Mouse (Mus musculus): ENCODE data around the gene Angptl7.

Gene Angptl7

DNA sequence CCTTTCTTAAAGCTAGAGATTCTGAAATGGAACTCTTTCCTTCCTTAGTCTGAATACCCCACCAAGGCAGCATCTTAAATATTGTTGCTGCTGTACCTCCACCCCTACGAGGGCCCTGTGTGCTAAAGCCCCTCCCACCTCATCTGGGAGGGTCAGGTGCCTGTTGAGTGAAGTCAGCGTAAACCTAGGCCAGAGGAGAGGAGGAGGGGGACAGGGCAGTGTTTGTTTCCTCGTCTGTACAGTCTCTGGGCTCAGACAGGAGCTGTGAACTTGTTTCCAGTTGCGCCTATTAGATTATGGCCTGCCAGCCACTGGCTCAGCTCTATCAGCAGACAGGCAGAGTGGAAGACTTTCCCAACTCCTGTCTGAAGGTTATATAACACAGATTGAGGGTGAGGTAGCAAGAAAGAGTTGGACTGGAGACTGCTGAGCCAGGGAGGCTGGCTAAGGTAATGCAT is at the start of gene Angptl7:
Angptl7 (minus strand) TSS at position 51 of the 458 bp plus-strand sequence.
- DNase-seq (ENCODE audit: low read depth, low spot score): no peak

DNA sequence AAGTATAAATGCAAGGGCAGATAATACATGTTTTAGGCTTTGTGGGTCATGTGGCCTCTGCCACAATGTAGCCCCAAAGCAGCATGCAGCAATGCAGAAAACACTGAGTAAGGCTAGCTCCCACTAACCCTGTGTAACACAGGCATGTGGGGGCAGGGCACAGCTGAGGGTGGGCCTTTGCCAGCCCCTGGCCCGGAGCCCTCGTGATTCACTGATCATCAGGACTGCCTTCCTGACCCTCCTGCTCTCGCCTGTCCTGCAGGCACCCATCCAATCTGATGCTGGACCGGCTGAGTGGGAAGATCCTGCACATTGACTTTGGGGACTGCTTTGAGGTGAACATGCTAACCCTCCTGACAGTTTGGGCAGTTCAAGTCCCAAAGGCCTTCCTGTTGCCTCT is 48.8 kb upstream of the Angptl7 start:
- DNase-seq (ENCODE audit: low read depth, low spot score): no peak

DNA sequence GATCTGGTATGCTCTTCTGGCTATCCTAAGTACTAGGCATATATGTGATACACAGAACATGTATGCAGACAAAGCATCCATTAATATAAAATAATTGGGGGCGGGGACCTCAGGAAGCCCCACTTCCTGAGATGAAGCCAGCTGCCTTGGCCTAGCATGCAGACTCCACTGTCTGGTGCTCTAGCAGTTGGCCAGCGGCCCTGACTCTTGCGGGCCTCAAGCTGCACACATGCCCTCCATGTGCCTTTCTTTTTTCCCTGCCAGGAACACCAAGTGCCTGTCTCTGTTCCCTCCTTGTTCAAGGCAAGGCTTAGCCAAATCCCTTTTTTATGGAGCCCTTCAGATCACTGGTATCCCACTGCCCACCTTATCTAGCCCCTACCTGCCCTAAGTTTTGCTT is 35.6 kb upstream of the Angptl7 start:
- no peak for DNase-seq (ENCODE audit: low read depth, low spot score)

DNA sequence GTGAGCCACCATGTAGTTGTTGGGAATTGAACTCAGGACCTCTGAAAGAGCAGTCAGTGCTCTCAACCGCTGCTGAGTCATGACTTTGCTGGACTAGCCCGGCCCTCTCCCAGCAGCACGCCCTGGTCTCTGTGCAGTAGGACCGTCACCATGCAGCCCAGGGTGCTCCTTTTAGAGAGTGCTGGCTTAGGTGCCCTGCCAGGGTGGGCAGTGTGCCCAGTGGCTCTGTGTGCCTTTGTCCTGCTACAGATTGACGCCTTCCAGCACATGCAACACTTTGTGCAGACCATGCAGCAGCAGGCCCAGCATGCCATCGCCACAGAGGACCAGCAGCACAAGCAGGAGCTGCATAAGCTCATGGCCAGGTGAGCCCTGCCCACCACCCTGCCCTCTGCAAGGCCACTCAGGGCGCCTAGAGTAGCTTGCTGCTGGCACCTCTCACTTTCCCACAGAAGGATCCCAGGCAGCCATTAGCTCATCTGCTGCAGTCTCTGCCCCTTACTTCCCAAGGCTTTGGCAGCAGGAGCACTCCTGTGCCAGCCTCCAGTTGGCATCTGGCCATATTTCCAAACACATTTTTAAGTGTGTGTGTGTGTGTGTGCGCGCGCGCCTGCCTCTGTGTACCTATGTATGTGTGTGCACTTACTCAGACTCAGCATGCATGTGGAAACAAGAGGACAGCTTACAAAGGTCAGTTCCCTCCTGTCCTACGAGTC is 33.5 kb upstream of the Angptl7 start:
- DNase-seq (ENCODE audit: low read depth, low spot score): no peak

DNA sequence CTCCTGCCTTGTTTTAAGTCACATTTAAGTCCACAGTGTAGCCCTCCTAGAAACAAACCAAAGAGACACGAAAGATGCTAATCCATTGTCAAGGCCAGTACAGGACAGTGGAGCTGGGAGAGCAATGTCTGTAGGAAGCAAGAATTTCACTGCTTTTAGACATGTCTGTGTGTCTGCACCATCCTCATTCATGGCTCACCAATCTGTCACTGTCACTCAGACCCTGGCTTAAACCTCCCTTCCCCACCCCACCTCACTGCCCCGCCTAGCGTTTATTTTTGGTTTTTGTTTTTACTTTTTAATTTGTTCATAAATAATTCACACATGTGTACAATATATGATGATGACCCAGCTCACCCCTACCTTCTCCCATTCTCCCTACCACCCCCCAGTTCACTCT is 32.3 kb upstream of the Angptl7 start:
- no peak for DNase-seq (ENCODE audit: low read depth, low spot score)

DNA sequence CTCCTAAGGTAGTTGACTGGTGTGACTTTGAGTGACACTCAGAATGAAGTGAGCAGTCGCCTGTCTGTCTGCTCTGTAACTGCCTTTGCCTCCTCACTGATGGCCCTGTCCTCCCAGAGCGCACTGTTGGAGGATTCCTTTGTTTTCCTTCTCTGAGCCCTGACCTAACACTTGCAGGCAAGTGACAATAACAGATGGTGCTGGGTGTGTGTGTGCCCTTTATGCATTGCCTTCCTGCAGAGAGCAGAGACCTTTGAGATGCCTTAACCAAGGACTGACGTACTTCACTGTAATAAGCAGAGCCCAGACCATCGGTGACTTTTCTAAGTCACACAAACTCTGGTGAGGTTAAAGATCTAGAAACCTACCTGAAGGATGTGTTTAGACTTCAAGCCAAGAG is 31.1 kb upstream of the Angptl7 start:
- no peak for DNase-seq (ENCODE audit: low read depth, low spot score)

DNA sequence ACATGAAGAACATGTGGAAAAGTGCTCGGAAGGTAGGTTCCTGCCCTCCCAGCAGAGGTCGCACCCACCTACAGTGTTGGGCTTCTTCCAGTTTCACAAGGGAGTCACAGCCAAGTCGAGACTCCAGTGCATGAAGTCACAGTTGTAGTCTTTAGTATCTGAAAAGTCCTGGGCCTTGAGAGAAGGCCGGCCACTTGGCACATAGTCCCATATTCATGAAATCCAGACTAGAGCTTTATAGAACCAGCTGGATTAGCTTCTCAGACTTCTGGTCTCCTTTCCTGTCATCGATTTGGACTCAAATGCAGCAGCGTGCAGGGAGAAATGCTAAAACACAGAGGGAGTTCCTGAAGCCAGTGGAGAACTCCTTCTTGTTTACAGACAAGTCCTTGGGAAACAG is 30.5 kb upstream of the Angptl7 start:
- DNase-seq (ENCODE audit: low read depth, low spot score): no peak

DNA sequence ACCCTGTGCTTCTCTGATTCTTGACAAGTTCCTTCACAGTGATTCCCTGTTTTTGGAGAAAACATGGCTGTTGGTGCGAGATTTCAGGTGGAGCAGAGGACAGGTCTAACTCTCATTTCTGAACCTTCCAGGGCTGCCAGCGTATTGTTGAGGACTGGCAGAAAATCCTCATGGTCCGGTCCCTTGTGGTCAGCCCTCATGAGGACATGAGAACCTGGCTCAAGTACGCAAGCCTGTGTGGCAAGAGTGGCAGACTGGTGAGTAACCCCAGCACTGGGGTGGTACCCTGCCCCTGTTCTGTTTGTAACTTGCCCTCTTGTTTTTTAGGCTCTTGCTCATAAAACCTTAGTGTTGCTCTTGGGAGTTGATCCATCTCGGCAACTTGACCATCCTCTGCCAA is 30.1 kb upstream of the Angptl7 start:
- DNase-seq (ENCODE audit: low read depth, low spot score): no peak

DNA sequence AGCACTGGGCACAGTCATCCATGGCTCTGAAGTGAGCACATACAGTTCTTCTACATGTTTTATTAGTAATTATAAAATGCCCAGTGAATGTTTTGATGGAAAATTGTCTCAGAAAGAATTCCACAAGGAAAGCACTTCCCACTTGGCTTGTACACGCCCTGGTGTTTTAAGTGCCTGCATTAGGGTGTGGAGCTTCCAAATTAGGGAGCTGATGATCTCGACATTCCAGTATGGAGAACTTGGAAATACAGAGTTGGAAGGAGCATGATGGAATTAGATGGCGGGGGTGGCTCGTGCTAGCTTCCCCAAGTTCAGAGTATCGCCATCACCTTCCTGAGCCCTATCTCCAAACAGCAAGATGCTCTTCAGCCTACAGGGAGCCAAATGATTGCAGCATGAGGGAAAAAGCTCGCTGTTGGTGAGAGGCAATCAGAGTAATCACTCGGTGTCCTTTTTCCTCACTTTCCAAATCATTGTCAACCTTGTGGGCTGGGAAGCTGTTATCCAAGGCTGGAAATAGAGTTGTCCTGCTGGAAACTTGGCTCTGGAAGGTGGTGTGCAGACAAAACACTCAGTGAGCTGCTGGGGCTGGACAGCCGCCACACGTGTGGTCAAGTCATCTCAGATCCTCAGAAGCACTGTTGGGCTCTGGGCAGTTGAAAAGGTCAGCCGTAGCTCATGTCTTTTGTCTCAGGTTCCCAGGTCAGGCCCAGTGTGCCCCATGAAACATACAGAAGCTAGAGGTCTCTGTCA is 27.1 kb upstream of the Angptl7 start:
- peak; percentile 74 for DNase-seq (ENCODE audit: low read depth, low spot score)

DNA sequence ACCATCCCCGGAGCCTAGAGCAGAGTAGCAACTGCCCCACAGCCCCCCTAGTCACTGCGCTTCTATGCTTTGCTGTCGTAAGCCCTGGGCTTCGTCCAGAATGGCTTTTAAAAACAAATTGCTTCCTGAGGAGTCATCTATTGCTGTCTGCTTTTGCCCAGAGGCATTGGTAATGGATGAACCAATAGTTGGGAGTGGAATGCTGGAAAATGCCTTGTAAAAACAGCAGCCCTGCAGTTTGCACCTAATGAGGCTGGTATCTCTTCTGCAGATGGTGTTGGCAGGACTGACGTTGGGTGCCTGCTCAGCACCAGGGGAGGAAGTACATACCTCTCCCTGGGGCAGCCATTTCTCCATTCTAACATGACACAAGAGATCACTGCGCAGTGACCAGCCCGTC is 23.3 kb upstream of the Angptl7 start:
- DNase-seq (ENCODE audit: low read depth, low spot score): peak; percentile 97

DNA sequence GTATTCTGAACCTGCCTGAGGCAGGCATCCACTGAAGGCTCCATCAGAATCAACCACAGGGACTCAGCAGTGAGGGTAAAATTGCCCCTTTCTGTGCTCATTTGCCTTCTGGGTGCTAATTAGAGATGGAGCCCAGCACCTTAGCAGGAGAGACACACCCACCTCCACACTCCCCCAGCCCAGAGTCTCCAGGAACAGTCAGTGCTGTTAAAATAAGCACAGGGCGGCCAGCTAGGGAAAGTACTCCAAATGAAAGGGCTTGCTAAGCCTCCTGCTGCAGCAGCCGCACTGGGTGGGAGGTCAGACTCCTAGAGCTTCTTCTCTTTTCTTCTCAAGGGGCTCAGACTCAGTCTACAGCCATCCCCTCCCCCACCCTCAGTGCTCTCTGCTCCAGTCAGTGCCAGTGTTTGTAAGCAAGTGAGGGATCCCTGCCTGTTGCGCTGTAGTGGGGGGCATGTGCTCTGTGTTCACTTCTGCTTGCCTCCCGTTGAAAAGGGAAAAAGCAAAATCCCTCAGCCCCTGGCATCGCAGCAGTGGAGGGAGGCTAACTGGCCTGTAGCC is 18.1 kb upstream of the Angptl7 start:
- DNase-seq (ENCODE audit: low read depth, low spot score): no peak

DNA sequence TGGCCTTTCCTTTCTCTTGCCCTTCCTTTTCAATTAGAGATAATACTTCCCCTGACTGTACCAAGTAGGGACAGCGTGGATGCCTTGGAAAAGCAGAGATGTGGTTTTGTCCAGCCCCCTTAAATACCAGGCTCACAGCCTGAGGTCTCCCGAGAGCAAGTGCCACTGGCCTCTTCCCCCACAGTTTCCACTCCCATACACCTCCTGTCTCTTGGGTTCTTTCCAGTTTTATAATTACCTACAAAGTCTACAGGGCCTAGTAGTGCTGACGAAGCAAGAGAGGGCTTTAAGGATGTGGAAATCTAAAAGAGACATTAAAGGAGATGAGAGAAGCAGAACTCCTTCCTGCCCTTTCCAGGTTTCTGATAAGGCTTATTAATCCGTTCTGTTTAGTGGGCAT is 17.5 kb upstream of the Angptl7 start:
- no peak for DNase-seq (ENCODE audit: low read depth, low spot score)

DNA sequence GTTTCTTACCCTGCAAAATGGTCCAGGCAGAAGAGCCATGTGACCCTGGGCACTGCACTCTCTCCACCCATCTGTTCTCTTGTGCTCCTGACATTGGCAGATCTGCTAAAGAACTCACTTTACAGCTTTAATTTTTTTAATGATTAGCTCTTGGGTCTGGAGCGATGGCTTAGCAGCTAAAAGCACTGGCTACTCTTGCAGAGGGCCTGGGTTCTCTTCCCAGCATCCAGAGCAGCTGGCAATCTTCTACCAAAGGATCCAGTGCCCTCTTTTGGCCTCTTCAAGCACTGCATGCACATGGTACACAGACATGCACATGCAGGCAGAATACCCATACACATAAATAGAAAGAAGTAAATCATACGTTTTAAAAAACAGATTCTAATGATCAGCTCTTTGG is 15.1 kb upstream of the Angptl7 start:
- peak; percentile 29 for DNase-seq (ENCODE audit: low read depth, low spot score)

DNA sequence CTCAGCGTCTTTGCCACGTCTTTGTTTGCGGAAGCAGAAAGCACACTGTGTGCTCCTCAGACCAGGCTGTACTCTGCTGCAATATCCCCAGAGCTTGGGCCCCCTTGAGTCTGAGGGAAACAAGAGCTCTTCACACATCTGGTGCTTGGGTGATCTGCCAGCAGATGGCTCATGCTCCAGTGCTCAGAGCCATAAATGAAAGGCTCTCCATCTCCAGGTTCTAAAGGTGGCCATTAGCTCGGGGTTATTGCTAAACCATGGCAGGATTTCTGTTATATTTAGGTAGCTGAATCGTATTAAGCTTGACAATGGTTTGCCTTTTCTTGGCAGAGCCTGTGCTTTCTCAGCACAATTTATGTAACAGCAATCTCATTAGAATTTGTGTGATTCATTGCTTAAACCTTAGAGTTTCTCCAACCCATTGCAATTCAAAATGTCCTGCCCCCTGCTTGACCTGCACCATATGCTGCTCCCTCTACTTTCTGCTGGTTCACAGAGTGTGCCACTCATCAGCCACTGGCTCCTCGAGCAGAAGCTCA is 12.8 kb upstream of the Angptl7 start:
- peak; percentile 88 for DNase-seq (ENCODE audit: low read depth, low spot score)

DNA sequence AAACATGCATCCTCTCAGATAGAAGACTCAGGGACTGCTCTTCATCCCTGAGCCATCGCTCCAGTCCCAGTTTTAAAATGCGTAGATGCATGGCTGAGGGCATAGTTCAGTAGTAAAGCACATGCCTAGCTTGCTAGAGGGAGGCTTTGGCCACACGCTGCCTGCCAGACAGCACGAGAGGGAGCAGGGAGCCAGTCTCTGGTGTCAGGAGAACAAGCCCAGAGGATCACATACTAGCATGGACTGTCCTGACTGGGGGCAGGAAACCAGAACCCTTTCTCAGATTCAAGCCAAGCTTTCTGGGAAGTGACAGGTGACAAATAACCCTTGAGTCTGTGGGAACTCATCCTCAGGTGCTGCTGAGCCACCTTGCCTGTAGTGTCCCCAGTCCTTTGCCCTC is 11.1 kb upstream of the Angptl7 start:
- no peak for DNase-seq (ENCODE audit: low read depth, low spot score)

DNA sequence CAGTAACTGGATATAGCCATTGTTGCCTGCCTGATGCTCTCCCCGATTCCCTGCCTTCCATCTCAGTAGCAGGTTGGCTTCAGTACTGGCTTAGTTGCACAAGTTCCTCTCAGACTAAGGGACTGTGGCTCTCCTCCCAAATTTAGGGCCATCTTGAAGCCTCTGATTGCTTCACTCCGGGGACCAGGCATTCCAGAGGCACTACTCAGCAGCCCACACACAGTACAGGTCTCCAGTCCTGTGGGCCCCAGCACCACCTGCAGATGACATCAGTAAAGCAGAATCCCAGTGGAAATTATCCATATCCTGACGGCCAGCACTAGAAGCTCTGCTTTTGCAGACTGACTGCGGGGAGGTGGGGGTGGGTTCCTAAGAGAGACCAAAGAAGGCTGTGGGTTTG is 10.4 kb upstream of the Angptl7 start:
- peak; percentile 61 for DNase-seq (ENCODE audit: low read depth, low spot score)

DNA sequence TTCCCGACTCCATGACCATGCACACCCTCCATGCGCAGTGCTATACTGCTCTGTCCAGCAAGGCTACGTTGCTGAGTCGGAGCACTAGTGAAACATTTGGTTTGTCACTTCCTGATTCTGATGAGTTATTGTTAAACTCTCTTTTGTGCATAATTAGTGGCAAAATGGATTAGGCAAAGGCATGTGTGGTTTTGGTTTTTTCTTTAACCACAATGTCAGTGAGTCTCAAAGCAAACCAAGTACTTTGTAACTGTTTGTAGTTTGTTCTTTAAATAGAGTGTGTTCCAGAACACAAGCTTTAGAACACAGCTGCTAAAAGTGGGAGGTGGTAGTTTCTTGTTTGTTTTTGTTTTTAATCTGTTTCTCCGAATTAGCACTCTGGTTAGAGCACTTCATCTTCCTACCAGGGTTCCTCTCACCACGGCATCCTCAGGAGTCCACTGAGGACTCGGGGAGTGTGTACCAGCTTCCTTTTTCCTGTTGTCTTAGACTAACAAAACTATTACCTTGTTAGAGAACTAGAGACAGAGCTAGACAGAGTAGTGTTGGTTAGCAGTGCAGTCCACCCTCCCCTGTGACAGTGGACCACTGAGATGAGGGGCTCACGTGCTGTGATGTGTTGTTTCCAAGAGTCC is 9.3 kb upstream of the Angptl7 start:
- no peak for DNase-seq (ENCODE audit: low read depth, low spot score)

DNA sequence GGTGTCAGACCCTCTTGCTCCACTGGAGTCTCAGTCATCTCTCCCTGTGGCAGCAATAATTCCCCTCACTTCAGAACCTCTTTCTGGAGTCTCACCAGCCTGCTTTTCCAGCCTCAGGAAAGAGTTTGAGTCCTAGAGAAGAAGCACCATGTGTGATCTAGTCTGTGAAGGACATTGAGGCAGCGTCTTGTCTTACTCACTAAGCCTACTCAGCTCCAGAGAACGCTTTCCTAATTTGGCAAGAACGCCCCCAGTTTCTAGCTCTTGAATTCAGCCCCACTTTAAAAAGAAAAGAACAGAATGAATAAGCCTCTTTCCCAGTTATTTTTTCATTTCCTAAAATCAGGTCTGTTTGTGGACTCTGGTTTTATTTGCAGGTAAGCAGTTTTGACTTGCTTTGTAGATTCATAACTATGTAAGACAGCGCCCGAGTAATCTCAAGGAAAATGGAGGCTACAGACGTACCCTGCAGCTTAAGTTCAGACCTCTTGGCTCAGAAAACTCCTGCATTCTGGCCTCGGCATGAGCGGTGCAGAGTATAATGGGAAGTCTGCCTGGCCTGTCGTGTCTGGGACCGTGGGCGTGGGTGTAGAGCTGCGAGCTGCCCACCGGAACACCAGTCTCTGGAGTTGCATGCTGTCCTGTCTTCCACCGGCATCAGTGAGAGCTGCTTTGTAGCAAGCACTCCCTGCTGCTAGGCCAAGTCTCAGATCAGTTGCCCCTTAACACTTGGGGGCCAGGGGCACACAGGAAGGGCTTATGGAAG is 8.0 kb upstream of the Angptl7 start:
- no peak for DNase-seq (ENCODE audit: low read depth, low spot score)

DNA sequence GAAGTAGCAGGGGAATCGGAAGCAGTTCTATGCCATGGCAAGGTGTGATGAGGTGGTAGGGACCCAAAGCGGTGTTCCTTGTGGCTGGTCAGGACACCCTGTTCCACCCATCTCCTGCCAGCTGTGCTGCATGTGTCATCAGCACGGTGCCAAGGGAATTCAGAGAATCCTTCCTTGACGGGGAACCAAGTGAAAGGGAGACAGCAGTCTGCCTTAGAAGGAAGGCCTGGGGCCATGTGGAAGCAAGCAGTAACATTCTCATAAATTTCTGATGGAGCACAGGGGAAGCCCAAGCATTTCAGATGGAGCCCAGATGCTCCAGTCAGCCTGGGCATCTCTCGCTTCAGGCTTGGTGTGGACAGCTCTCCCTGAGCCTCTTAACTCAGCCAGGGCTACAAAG is 7.3 kb upstream of the Angptl7 start:
- DNase-seq (ENCODE audit: low read depth, low spot score): no peak

DNA sequence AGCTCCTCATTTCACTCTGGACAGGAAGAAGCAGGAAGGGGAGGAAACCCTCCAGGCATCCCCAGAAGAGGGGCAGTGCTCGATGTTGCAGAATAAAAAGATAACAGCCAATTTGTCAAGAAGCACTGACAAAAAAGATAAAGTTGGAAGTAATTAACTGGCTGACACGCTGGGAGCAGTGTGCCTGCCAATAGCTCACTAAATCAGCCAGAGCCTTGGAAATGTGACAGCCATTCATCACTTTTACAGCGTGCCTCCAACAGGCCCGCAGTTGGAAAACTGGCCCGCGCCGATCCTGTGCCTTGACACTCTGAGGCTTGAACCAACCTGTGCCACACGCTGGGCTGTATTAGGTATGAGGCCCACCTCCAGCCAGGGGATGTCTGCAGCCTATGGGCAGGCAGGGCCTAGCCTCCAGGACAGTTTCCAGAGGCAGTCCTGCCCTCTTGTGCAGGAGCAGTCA is 4.3 kb upstream of the Angptl7 start:
- DNase-seq (ENCODE audit: low read depth, low spot score): no peak
